Mouse (Mus musculus) intestine, embryonic 15.5 days (tissue): ENCODE data around the gene Tmem215. TPM values are rescaled to one million over a fixed set of nuclear protein-coding genes. Genes with fewer than 3 reads are reported as not detected.

Experiments used
- ATAC-seq: fragments of 200-750 bp; cut with Nextera tagmentation; 2 replicates; pipeline ENCODE4 v1.8.0; 2017; ENCODE audit warnings: moderate TSS enrichment, moderate library complexity
- H3K27ac ChIP-seq: fragments of 300-500 bp; sonication (generic); 2 replicates; pipeline ENCODE4 v1.5.1; 2015; ENCODE audit warnings: mild to moderate bottlenecking, inconsistent platforms
- H3K27me3 ChIP-seq: fragments of 300-500 bp; sonication (generic); replicated peaks from 2 replicates; pipeline ENCODE4 v1.6.1; 2015; ENCODE audit warnings: inconsistent platforms
- H3K36me3 ChIP-seq: fragments of 300-500 bp; sonication (generic); 2 replicates; pipeline ENCODE4 v1.6.1; 2015; ENCODE audit warnings: inconsistent platforms
- H3K4me1 ChIP-seq: fragments of 300-500 bp; sonication (generic); replicated peaks from 2 replicates; pipeline ENCODE4 v1.6.1; 2015; ENCODE audit warnings: inconsistent platforms
- H3K4me2 ChIP-seq: fragments of 300-500 bp; sonication (generic); replicated peaks from 2 replicates; pipeline ENCODE4 v1.6.1; 2015; ENCODE audit warnings: mild to moderate bottlenecking, inconsistent platforms
- H3K4me3 ChIP-seq: fragments of 300-500 bp; sonication (generic); replicated peaks from 2 replicates; pipeline ENCODE4 v1.5.1; 2015; ENCODE audit warnings: inconsistent platforms
- H3K9ac ChIP-seq: fragments of 300-500 bp; sonication (generic); 2 replicates; pipeline ENCODE4 v1.6.1; 2015; ENCODE audit warnings: inconsistent platforms
- H3K9me3 ChIP-seq: fragments of 300-500 bp; sonication (generic); 2 replicates; pipeline ENCODE4 v1.6.1; 2016; ENCODE audit warnings: inconsistent platforms
- WGBS: fragments of 180-500 bp; shearing (Covaris S2); methylation state at CpG from one replicate; pipeline ENCODE4 v1.1.7; 2015; 5-methylcytosine and 5-hydroxymethylcytosine counted together
- polyA plus RNA-seq: library from polyadenylated mRNA; unstranded; fragments of >200 nt; fragmentation: Nextera tagmentation; extraction: Ambion mirVana; gene quantifications from 2 replicates; pipeline ENCODE4 v1.2.1, GENCODE M21; 2015

The Tmem215 gene
- polyA plus RNA-seq, 1 experiment from 2014 or later: 1.5 TPM

GRCm38 (mm10) chr4:40499812-40500591 lies 28.0 kb downstream of the Tmem215 start:
- no peak overlapping the region for H3K9ac ChIP-seq
- H3K27ac ChIP-seq: no peak overlapping the region
- no peak overlapping the region for H3K4me3 ChIP-seq
- 84% methylated on average over 11 of the region's 11 CpGs for WGBS
- no peak for ATAC-seq
- H3K36me3 ChIP-seq: no peaks in the 10 kb centered on the region
- H3K4me2 ChIP-seq: no peak overlapping the region
- H3K4me1 ChIP-seq: no peaks in the 10 kb centered on the region
- H3K9me3 ChIP-seq: no peaks in the 10 kb centered on the region
- no peaks in the 10 kb centered on the region for H3K27me3 ChIP-seq

GRCm38 (mm10) chr4:40502459-40502858 lies 30.5 kb downstream of the Tmem215 start:
- no peaks in the 10 kb centered on the region for H3K4me1 ChIP-seq
- 77% methylated on average over 3 of the region's 3 CpGs for WGBS
- H3K36me3 ChIP-seq: no peaks in the 10 kb centered on the region

GRCm38 (mm10) chr4:40509534-40509933 lies 37.6 kb downstream of the Tmem215 start:
- no peak for ATAC-seq
- H3K27ac ChIP-seq: no peak overlapping the region
- no peaks in the 10 kb centered on the region for H3K4me1 ChIP-seq
- H3K27me3 ChIP-seq: no peaks in the 10 kb centered on the region
- WGBS: 73% methylated on average over 16 of the region's 16 CpGs
- H3K9ac ChIP-seq: no peak overlapping the region
- H3K36me3 ChIP-seq: no peaks in the 10 kb centered on the region
- H3K4me3 ChIP-seq: no peak overlapping the region
- H3K4me2 ChIP-seq: no peak overlapping the region
- no peaks in the 10 kb centered on the region for H3K9me3 ChIP-seq

More at GRCm38 (mm10) chr4:40502459-40502858, 30.5 kb downstream of the Tmem215 start:
- Histone ChIP-seq H3K9ac (no peak overlapping the region), H3K4me2 (no peak overlapping the region), H3K9me3 (no peaks in the 10 kb centered on the region), H3K27ac (no peak overlapping the region), H3K27me3 (no peaks in the 10 kb centered on the region), H3K4me3 (no peak overlapping the region)
- no peak for ATAC-seq

- Histone ChIP-seq H3K4me1 (no peaks in the 10 kb centered on the region), H3K9ac (no peak overlapping the region), H3K9me3 (no peaks in the 10 kb centered on the region), H3K4me2 (no peak overlapping the region), H3K4me3 (no peak overlapping the region), H3K27ac (no peak overlapping the region), H3K27me3 (no peaks in the 10 kb centered on the region), H3K36me3 (no peaks in the 10 kb centered on the region)
- 87% methylated on average over 2 of the region's 2 CpGs for WGBS
- no peak for ATAC-seq
Observed at GRCm38 (mm10) chr4:40513235-40513634, 41.3 kb downstream of the Tmem215 start.

- Histone ChIP-seq H3K9me3 (no peaks in the 10 kb centered on the region), H3K27ac (no peak overlapping the region), H3K27me3 (no peaks in the 10 kb centered on the region), H3K4me2 (no peak overlapping the region), H3K4me3 (no peak overlapping the region), H3K9ac (no peak overlapping the region), H3K36me3 (no peaks in the 10 kb centered on the region), H3K4me1 (no peaks in the 10 kb centered on the region)
- no peak for ATAC-seq
- 89% methylated on average over 14 of the region's 14 CpGs for WGBS
Observed at GRCm38 (mm10) chr4:40518545-40519324, 46.8 kb downstream of the Tmem215 start.

Other genes starting within 250 kb of the Tmem215 start
- 8.5 and 10.0 TPM in 2 replicates for gene Ddx58, start 232.4 kb upstream of the Tmem215 start, polyA plus RNA-seq
- gene Smim27, start 202.6 kb upstream of the Tmem215 start, polyA plus RNA-seq: 36.0 and 42.0 TPM in 2 replicates
- gene Topors, start 202.3 kb upstream of the Tmem215 start, polyA plus RNA-seq: 36.5 and 38.3 TPM in 2 replicates
- gene Ndufb6, start 192.8 kb upstream of the Tmem215 start, polyA plus RNA-seq: 384 and 393 TPM in 2 replicates
- gene Aptx, start 231.0 kb downstream of the Tmem215 start, polyA plus RNA-seq: 21.4 and 22.5 TPM in 2 replicates
- gene Dnaja1, start 250.0 kb downstream of the Tmem215 start, polyA plus RNA-seq: 335 and 379 TPM in 2 replicates